Mouse (Mus musculus) thymus, adult 2 months (tissue): ENCODE data around the gene Arhgap10.

Experiments
- CTCF ChIP-seq: fragments of 200-500 bp; IDR thresholded peaks from 2 replicates; pipeline ENCODE4 v1.5.1; 2012; ENCODE audit warnings: mild to moderate bottlenecking, control low read depth, low read length, moderate library complexity, borderline replicate concordance; ENCODE audit not compliant: control insufficient read depth, poor library complexity, insufficient read depth; ENCODE audit errors: extremely low read depth
- POLR2A ChIP-seq: fragments of 200-500 bp; IDR thresholded peaks from 2 replicates; pipeline ENCODE4 v1.6.1; 2012; ENCODE audit warnings: mild to moderate bottlenecking, low read length, control low read depth, moderate library complexity; ENCODE audit not compliant: control insufficient read depth, poor library complexity, insufficient read depth; ENCODE audit errors: extremely low read depth

DNA sequence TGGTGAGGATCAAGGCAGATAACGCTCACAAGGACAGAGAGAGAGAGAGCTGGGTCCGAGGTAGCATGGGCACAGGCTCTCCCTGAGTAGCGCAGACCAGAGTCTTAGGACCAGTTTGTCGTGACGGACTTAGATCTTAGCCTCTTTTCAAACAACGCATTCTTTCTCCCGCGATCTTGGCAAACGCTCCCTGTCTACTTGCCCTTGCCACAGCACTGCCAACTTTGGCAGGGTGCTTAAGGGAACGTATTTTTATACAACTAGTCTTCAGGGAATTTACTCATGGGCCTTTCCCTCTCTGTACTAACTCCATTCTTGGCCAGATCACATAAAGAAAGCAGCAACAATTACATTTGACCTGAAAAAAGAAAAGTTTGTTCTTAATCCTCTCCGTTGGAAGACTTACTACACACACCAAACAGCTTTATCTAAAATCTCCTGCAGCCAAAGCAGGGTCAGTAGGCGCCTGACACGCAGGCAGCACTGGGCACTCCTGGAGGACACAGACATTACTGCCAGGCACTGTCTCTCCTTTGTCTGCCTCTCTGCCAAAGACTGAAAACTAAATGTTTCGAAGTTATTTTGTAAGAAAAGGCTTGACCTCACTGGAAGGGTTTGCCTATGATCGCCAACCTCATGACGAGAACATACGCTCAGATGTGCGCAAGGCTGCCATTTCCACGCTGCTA, 109.1 kb downstream of the Arhgap10 start:
- TF ChIP-seq POLR2A = no peak
- no peak for TF ChIP-seq CTCF
